Mouse (Mus musculus) testis, adult 2 months (tissue): ENCODE data around the gene Stat3.

Experiments used
- CTCF ChIP-seq: fragments of 200-500 bp; IDR thresholded peaks from 2 replicates; pipeline ENCODE4 v1.5.1; 2012; ENCODE audit warnings: low read depth, mild to moderate bottlenecking, inconsistent platforms, low read length, moderate library complexity; ENCODE audit not compliant: control insufficient read depth, insufficient read depth, insufficient replicate concordance
- POLR2A ChIP-seq: fragments of 200-500 bp; IDR thresholded peaks from 2 replicates; pipeline ENCODE4 v1.6.1; 2012; ENCODE audit warnings: low read depth, mild to moderate bottlenecking, inconsistent platforms, low read length, moderate library complexity; ENCODE audit not compliant: control insufficient read depth

GRCm38 (mm10) chr11:100983125-100983777 lies 43.9 kb upstream of the Stat3 start:
- TF ChIP-seq CTCF (peak; percentile 95), POLR2A (no peak)
